Mouse (Mus musculus): ENCODE results near the gene Khdrbs1.

Khdrbs1 gene

GRCm38 (mm10) chr4:129672083-129672877, 69.8 kb downstream of the Khdrbs1 start, which contains the start of gene Kpna6:
TSS of gene Kpna6 (minus strand) at chr4:129672767.
- peak; percentile 86 for DNase-seq

- no peak for DNase-seq
Observed at GRCm38 (mm10) chr4:129671491-129672082, 70.5 kb downstream of the Khdrbs1 start.

- DNase-seq: no peak
Observed at GRCm38 (mm10) chr4:129662255-129662813, 79.8 kb downstream of the Khdrbs1 start.

- no peak for DNase-seq
Observed at GRCm38 (mm10) chr4:129661584-129661983, 80.5 kb downstream of the Khdrbs1 start.

GRCm38 (mm10) chr4:129654770-129655169, 87.3 kb downstream of the Khdrbs1 start:
- no peak for DNase-seq

All from cerebellum, adult 11-12 months (tissue).